Mouse (Mus musculus) kidney, adult 2 months (tissue): ENCODE measurements around the gene Prph.
A peak's percentile ranks its signal among the peaks of the same experiment; 100 is the strongest.

Experiments
- CTCF ChIP-seq: fragments of 200-500 bp; conservative IDR thresholded peaks from 2 replicates; pipeline ENCODE4 v1.5.1; 2011; ENCODE audit warnings: low read depth, mild to moderate bottlenecking, control low read depth, low read length, moderate library complexity, mixed read lengths; ENCODE audit not compliant: insufficient read depth, insufficient read length
- POLR2A ChIP-seq: fragments of 200-500 bp; IDR thresholded peaks from one replicate; pipeline ENCODE4 v1.6.1; 2011; ENCODE audit warnings: low read depth, low read length, control low read depth

DNA sequence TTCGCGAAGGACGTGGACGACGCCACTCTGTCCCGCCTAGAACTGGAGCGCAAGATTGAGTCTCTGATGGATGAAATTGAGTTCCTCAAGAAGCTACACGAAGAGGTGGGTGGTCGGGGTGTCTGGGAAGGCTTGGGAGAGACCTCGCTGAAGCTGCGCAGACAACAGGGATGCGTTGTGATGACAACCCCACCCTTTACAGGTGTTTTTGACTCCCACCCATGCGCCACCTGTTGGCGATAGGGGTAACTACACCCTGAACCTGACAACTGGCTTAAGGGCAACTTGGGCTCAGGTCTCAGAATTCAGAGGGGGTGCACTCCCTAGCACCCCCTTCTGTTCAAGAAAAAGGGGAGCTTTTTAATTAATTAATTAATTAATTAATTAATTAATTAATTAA, 1.4 kb downstream of the Prph start:
- TF ChIP-seq POLR2A (no peak), CTCF (peak; percentile 70)
